Mouse (Mus musculus) kidney, adult 2 months (tissue): ENCODE measurements around the gene Mmp14.

Experiments used
- CTCF ChIP-seq: fragments of 200-500 bp; conservative IDR thresholded peaks from 2 replicates; pipeline ENCODE4 v1.5.1; 2011; ENCODE audit warnings: low read depth, mild to moderate bottlenecking, control low read depth, low read length, moderate library complexity, mixed read lengths; ENCODE audit not compliant: insufficient read depth, insufficient read length
- POLR2A ChIP-seq: fragments of 200-500 bp; IDR thresholded peaks from one replicate; pipeline ENCODE4 v1.6.1; 2011; ENCODE audit warnings: low read depth, low read length, control low read depth

- TF ChIP-seq CTCF (no peak), POLR2A (no peak)
Measured at GRCm38 (mm10) chr14:54453566-54453965, 22.2 kb downstream of the Mmp14 start.
